Mouse (Mus musculus) embryonic fibroblast, embryonic 13.5 days (primary cell): Measurements from ENCODE around the gene Lhx2. TPM values are rescaled to one million over a fixed set of nuclear protein-coding genes. Genes with fewer than 3 reads are reported as not detected.

Experiments used
- H3K27ac ChIP-seq: 2 replicates; pipeline ENCODE4 v1.5.1; 2012; ENCODE audit warnings: low read length, control low read depth, inconsistent platforms; ENCODE audit not compliant: insufficient read depth
- H3K4me1 ChIP-seq: 2 replicates; pipeline ENCODE4 v1.6.1; 2011; ENCODE audit warnings: low read length; ENCODE audit not compliant: control insufficient read depth, insufficient read depth
- H3K4me3 ChIP-seq: 2 replicates; pipeline ENCODE4 v1.5.1; 2011; ENCODE audit warnings: mild to moderate bottlenecking, control low read depth, low read length; ENCODE audit not compliant: insufficient read depth
- CTCF ChIP-seq: IDR thresholded peaks from 2 replicates; pipeline ENCODE4 v1.5.1; 2011; ENCODE audit warnings: mild to moderate bottlenecking, control low read depth, low read length, moderate library complexity, borderline replicate concordance; ENCODE audit not compliant: insufficient read depth
- POLR2A ChIP-seq: IDR thresholded peaks from 2 replicates; pipeline ENCODE4 v1.6.1; 2011; ENCODE audit warnings: low read depth, mild to moderate bottlenecking, control low read depth, low read length, moderate library complexity
- polyA plus RNA-seq: library from polyadenylated mRNA; stranded (reverse); fragments of >200 nt; gene quantifications from 2 replicates; pipeline ENCODE4 v1.2.4, GENCODE M21; 2011; ENCODE audit warnings: low read depth; ENCODE audit not compliant: missing spikeins, insufficient read length

Lhx2 gene
- polyA plus RNA-seq, 1 experiment: 1.0 TPM

DNA sequence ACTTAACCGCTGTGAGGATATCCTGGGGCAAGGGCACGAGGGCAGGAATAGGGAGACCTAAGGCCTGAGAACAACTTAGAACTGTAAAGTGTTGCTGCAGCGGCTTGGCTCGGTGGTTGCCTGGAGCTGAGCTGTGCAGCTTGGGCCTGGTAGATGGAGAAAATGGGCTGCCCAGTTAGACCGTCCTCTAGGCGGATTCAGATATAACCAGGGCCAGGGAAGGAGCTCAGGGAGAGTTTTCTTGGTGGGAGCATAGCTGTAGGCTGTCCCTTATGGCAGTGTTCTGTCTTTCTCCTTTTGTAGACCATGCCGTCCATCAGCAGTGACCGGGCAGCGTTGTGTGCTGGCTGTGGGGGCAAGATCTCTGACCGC lies 13.9 kb downstream of the Lhx2 start:
- TF ChIP-seq CTCF (no peak), POLR2A (no peak)
- Histone ChIP-seq H3K27ac (no peak overlapping the region), H3K4me3 (no peak overlapping the region), H3K4me1 (no peaks in the 10 kb centered on the region)

DNA sequence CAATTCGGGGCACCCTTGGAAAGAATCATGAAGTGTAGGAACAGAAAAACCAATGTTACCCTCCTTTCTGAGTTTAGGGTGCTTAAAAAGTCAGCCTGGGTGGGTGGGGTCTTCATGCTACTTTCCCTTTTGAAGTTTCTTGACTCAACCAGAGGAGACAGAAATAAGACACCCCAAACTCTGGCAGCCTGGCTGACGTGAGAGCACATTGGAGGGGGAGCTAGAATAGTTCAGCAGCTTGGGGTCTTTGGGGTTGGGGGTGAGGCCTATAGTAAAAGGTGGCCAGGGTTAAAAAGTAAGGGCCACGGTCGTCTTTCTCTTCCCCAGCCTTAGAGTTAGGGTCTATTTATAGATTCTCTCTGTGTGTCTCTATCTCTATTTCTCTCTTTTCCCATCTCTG lies 14.6 kb downstream of the Lhx2 start:
- no peak overlapping the region for H3K27ac ChIP-seq
- TF ChIP-seq POLR2A (no peak), CTCF (no peak)
- H3K4me1 ChIP-seq: no peaks in the 10 kb centered on the region
- no peak overlapping the region for H3K4me3 ChIP-seq

DNA sequence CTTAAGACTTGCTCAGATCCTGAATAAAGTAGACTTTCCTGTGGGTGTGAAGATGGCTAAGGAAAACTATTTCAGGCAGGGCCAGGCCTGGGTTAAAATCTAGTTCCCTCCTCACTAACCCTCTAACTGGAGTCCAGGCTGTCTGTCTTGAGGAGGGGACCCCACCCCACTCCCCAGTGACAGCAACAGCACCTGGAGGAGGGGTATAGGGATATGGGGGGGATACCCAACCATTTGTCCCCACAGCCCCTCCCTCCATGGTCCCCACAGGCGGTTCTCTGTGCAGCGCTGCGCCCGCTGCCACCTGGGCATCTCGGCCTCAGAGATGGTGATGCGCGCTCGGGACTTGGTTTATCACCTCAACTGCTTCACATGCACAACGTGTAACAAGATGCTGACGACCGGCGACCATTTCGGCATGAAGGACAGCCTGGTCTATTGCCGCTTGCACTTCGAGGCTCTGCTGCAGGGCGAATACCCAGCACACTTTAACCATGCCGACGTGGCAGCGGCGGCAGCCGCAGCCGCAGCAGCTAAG lies 15.2 kb downstream of the Lhx2 start:
- Histone ChIP-seq H3K4me1 (no peaks in the 10 kb centered on the region), H3K4me3 (no peak overlapping the region), H3K27ac (no peak overlapping the region)
- no peak for TF ChIP-seq CTCF
- TF ChIP-seq POLR2A: no peak

DNA sequence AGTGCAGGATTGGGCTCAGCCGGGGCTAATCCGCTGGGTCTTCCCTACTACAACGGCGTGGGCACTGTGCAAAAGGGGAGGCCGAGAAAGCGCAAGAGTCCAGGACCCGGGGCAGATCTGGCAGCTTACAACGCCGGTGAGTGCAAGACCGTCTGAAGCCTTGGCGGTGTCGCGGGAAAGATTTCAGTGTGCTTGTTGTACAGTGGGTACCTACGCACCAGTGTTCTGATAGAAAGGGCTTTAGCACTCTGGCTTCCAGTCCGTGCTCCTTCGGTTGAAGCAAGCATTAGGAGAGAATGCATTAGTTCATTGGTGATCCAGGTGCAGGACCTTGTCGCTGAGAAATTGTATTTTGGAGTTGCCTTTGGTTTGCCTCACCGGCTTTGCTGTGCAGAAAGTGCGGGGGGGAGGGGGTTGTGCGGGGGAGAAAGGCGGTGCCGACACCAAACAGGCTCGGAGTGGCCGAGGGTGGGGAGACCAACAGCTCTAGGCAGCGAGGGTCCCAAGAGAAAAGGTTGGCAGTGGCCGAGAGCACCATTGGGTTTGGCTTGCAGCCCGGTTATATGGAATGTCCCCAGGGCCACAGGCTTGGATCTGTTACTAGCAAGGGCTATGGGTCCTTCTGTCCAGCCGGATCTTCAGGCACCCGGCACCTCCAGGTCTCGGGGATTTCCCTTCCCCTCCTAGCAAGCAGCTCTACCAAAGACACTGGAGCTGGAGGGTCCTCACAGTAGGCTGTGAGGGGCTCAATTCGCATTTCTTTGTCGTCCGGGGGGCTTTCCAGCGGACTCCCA lies 15.8 kb downstream of the Lhx2 start:
- TF ChIP-seq CTCF (no peak), POLR2A (no peak)
- Histone ChIP-seq H3K4me1 (no peaks in the 10 kb centered on the region), H3K27ac (no peak overlapping the region), H3K4me3 (no peak overlapping the region)

DNA sequence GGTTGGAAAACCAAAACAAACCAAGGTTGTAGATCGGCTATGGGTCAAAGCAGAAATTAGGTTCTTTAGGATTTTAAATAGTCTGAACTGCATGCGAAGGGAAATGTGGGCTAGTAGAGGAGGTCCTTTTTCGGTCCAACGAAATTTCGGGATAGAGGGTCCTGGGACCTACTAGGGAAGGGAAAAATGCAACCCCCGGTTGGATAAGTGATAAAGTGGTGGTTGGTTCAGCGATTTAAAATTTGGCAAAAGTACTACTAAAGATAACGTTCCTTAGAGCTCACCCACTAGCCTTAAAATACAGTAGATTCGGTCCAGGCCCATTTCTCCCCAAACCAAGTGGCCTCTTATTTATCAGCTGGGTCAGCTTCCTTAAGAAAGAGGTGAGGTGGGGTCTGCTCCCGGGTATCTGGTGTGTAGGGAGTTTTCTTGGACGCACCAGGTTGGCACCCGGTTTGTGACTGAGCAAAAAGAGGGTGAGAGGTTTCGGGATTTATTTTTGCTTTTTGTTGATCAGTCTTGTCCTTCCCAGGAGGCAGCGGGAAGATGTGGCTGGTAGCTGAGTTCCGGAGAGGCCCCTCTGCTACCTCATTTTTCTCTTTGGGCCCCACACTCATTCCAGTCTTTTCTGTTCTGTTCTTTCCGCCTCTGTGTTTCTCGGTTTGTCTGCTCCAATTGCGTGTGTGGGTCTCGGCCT lies 16.8 kb downstream of the Lhx2 start:
- H3K27ac ChIP-seq: no peak overlapping the region
- TF ChIP-seq CTCF (no peak), POLR2A (no peak)

DNA sequence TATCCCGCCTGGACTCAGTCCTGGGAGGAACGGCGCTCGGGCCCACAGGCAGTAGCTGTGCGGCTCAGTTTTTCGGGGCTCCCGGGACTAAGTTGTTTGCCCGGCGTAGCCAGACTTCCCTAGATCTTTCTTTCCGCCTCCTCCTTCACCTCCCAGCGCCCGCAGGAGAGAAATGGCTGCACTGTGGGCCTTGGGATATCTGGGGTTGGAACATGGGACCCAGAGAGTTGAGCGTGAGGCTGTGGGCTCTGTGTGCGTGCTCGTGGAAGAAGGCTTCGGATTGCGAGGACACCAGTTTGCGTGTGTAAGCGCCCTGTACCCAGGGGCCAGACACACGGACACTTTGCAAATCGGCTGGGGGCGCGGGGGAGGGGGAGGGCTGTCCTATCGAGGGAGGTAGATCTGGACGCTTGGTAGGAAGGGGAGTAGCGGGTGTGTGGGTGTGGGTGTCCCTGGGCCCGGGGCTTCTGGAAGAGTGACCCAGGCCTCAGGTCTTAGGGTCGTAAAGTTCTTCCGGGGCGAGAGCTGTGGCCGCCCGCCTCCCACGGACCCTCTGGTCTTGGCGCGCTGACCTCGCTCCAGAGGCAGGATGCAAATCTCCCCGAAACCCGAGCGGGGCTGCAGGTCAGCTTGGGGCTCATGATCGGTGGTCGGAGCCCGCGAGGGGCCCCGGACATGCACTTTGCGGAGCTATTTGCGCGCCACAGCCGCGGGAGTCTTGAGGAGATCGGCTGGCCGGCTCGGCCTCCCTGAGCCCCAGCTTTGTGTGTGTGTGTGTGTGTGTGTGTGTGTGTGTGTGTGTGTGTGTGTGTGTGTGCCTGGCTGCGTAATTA lies 17.6 kb downstream of the Lhx2 start:
- TF ChIP-seq POLR2A (no peak), CTCF (no peak)
- Histone ChIP-seq H3K4me1 (no peaks in the 10 kb centered on the region), H3K4me3 (no peak overlapping the region), H3K27ac (no peak overlapping the region)

More for the DNA sequence above, 16.8 kb downstream of the Lhx2 start:
- Histone ChIP-seq H3K4me3 (no peak overlapping the region), H3K4me1 (no peaks in the 10 kb centered on the region)

DNA sequence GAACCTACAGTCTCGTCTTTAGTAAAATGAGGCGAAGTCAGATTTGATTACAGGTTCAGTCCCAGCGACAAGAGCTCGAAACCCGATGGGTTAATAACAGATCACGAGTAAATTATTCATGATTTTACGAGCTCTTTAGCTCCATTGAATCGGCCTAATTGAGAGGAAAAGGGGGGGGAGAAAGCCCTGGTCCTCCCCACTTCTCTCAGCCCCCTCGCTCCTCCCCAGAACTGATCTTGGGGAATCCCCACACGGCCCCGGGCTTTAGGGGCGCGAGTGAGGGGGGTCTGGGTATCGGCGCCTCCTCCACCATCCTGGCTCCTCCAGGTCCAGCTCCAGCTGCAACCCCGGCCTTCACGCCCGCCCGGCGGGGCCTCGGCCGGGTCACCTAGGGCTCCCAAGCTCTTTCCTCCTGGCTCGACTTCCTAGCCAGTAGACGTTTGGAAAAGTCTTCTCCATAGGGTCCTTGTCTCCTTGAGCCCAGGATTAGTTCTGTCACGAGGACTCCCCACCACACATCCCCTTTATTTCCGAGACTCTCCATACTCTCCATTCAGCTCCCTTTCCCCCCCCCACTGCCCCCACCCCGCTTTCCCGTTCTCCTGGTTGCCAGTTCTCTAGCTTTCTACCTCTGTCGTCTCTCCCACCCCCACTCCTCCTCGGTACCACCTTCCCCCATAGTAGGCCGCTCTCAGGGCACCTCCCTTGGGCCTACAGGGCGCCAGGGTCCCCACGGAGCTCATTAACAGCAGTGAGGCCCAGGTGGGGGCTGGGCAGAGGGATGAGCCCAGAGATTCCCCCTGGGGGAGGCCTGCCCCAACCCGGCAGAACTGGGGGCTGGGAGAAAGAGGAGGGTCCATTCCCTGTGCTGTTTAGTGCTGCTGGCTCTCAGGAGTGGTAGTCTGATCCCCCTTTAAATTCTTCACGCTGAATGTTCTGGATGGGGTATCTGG lies 18.5 kb downstream of the Lhx2 start:
- H3K4me3 ChIP-seq: no peak overlapping the region
- TF ChIP-seq CTCF (no peak), POLR2A (no peak)
- H3K27ac ChIP-seq: no peak overlapping the region
- no peaks in the 10 kb centered on the region for H3K4me1 ChIP-seq

DNA sequence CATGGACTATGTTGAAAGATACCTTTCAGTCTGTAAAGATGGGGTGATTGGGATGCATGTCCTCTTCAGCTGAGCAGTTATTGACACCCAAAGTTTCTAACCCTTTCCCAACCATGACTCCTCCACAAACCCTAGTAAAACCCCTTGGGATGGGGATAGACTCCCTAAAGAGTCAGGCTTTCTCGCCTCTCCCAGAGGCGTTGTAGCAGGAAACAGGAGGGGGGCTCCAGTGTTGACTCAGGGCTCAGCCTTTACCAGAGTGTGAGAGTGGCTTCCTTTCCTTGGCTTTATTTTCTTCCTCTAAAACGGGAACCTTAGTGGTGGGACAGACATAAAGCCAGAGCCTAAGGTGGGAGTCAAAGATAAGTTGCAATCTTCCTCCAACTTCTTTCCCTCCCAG lies 19.5 kb downstream of the Lhx2 start:
- TF ChIP-seq CTCF: no peak
- TF ChIP-seq POLR2A: no peak
- H3K4me3 ChIP-seq: no peak overlapping the region
- H3K4me1 ChIP-seq: no peaks in the 10 kb centered on the region
- H3K27ac ChIP-seq: no peak overlapping the region

DNA sequence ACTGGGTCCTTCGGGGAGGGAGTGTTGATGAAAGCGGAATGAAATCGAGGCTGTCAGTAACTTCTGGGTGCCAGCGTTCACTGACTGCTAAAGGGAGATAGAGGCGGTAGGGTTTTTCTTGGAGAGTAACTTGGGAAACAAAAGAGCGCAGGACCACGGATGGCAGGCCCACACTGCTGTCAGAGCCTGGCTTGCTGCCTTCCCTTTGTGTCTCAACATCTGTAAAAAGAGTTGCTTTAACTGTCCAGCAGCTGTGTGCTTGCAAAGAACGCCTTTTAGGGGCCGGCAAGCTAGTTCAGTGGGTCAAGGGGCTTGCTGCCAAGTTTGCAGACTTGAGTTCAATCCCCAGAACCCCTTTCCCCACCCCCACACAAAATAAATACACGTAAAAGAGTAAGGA lies 20.1 kb downstream of the Lhx2 start:
- no peak overlapping the region for H3K27ac ChIP-seq
- TF ChIP-seq POLR2A: no peak
- no peak for TF ChIP-seq CTCF
- H3K4me3 ChIP-seq: no peak overlapping the region
- no peaks in the 10 kb centered on the region for H3K4me1 ChIP-seq

DNA sequence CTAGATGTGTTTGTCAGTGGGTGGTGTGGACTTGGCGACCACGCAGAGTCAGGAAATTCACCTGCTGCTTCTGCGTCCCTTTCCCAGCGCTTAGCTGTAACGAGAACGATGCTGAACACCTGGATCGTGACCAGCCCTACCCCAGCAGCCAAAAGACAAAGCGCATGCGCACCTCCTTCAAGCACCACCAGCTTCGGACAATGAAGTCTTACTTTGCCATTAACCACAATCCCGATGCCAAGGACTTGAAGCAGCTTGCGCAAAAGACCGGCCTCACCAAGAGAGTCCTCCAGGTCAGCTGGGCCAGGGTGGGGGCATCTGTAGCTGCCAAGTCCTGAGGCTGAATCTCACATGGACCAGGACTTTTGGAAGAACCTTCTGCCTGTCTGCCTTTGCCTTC lies 20.7 kb downstream of the Lhx2 start:
- no peaks in the 10 kb centered on the region for H3K4me1 ChIP-seq
- no peak overlapping the region for H3K4me3 ChIP-seq
- H3K27ac ChIP-seq: no peak overlapping the region
- TF ChIP-seq POLR2A: no peak
- no peak for TF ChIP-seq CTCF
